Mouse (Mus musculus) neural tube, embryonic 14.5 days (tissue): ENCODE results near the gene Vax1. TPM values are rescaled to one million over a fixed set of nuclear protein-coding genes. Genes with fewer than 3 reads are reported as not detected.

ENCODE experiments used
- ATAC-seq: fragments of 200-750 bp; cut with Nextera tagmentation; 2 replicates; pipeline ENCODE4 v1.8.0; 2017; ENCODE audit warnings: low read depth, mild to moderate bottlenecking, moderate TSS enrichment, moderate library complexity
- H3K27ac ChIP-seq: fragments of 300-500 bp; sonication (generic); 2 replicates; pipeline ENCODE4 v1.5.1; 2014; ENCODE audit warnings: low read depth, mild to moderate bottlenecking, control low read depth, low read length, moderate library complexity, mixed read lengths
- H3K27me3 ChIP-seq: fragments of 300-500 bp; sonication (generic); 2 replicates; pipeline ENCODE4 v1.6.1; 2014; ENCODE audit warnings: low read length; ENCODE audit not compliant: control insufficient read depth, insufficient read depth
- H3K36me3 ChIP-seq: fragments of 300-500 bp; sonication (generic); 2 replicates; pipeline ENCODE4 v1.6.1; 2014; ENCODE audit warnings: low read length, mixed read lengths; ENCODE audit not compliant: control insufficient read depth, insufficient read depth
- H3K4me1 ChIP-seq: fragments of 300-500 bp; sonication (generic); 2 replicates; pipeline ENCODE4 v1.6.1; 2014; ENCODE audit warnings: low read length; ENCODE audit not compliant: control insufficient read depth, insufficient read depth
- H3K4me2 ChIP-seq: fragments of 300-500 bp; sonication (generic); 2 replicates; pipeline ENCODE4 v1.6.1; 2014; ENCODE audit warnings: mild to moderate bottlenecking, low read depth, low read length, control low read depth
- H3K4me3 ChIP-seq: fragments of 300-500 bp; sonication (generic); 2 replicates; pipeline ENCODE4 v1.5.1; 2014; ENCODE audit warnings: low read depth, low read length, control low read depth, mixed read lengths
- H3K9ac ChIP-seq: fragments of 300-500 bp; sonication (generic); replicated peaks from 2 replicates; pipeline ENCODE4 v1.6.1; 2014; ENCODE audit warnings: low read depth, mild to moderate bottlenecking, control low read depth, low read length, mixed read lengths
- H3K9me3 ChIP-seq: fragments of 300-500 bp; sonication (generic); 2 replicates; pipeline ENCODE4 v1.6.1; 2016; ENCODE audit warnings: low read length; ENCODE audit not compliant: control insufficient read depth
- WGBS: fragments of 180-500 bp; shearing (Covaris S2); extraction: QIAGEN DNeasy Blood & Tissue Kit; methylation state at CpG from one replicate; pipeline ENCODE4 v1.1.7; 2014; 5-methylcytosine and 5-hydroxymethylcytosine counted together
- polyA plus RNA-seq: library from polyadenylated mRNA; unstranded; fragments of >200 nt; fragmentation: Nextera tagmentation; extraction: Ambion mirVana; gene quantifications from 2 replicates; pipeline ENCODE4 v1.2.1, GENCODE M21; 2014

Gene Vax1
- polyA plus RNA-seq, 1 experiment from 2014 or later, result not detected

DNA sequence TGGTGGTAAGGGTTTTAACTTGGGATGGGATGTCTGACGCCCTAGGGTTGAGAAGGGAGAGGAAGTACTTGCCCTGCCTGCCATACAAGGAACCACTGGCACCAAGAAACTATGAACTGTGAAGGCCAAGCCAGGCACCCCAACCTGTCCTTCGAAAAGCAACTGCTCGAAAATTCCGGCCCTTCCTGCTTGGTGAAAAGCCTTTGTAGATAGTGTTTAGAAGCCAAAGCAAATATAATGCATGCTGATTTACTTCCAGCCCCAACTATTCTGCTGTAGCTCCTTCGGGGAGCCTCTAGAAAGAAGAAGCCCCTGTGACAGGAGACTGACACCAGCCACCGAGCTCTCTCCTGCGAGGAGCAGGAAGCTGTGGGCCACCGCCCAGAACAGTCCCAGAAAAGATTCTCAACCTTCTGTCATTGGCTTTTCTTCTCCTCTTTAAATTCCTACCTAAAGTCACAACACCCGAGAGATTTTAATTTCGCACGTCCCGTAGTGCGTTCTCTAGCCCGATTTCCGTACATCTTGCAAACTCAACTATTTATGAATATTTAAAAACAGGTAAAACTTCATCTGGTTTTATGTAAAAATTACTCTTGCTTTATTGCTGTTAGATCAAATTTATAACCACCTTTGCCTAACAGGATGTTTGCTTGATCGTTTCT lies 4.8 kb downstream of the Vax1 start:
- no peak for ATAC-seq
- 9% methylated on average over 16 of the region's 16 CpGs for WGBS
- Histone ChIP-seq H3K27ac (no peak overlapping the region), H3K4me3 (no peak overlapping the region), H3K4me1 (peaks cover 6% of the 10 kb centered on the region; the same call in 1 of the 2 replicates), H3K9ac (no peak overlapping the region), H3K9me3 (no peaks in the 10 kb centered on the region), H3K4me2 (no peak overlapping the region), H3K27me3 (peaks cover 71% of the 10 kb centered on the region), H3K36me3 (no peaks in the 10 kb centered on the region)

DNA sequence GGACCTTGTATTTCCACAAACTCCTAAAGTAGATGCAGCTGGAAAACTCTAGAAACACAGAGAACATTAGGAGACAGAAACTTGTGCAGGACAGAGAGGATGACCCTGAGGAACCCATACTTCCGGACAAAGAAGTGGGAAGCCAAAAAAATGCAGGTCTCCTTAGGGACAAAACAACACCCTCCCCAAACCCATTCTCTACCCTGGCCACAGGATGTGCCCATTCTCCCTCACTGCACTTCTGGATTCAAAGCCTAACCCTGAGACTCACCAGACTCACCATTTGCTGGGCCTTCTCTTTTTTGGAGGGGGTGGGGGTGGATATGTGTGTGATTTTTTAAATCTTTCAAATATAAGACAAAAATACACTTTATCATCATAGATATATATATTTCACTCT lies 5.7 kb downstream of the Vax1 start:
- no peak for ATAC-seq
- no peaks in the 10 kb centered on the region for H3K9me3 ChIP-seq
- WGBS, result 4% methylated on average over 1 of the region's 1 CpGs
- no peak overlapping the region for H3K27ac ChIP-seq
- H3K4me2 ChIP-seq, result no peak overlapping the region
- no peak overlapping the region for H3K9ac ChIP-seq
- H3K36me3 ChIP-seq, result no peaks in the 10 kb centered on the region
- H3K4me1 ChIP-seq, result peaks cover 6% of the 10 kb centered on the region; the same call in 1 of the 2 replicates
- no peak overlapping the region for H3K4me3 ChIP-seq
- H3K27me3 ChIP-seq, result peaks cover 65% of the 10 kb centered on the region

DNA sequence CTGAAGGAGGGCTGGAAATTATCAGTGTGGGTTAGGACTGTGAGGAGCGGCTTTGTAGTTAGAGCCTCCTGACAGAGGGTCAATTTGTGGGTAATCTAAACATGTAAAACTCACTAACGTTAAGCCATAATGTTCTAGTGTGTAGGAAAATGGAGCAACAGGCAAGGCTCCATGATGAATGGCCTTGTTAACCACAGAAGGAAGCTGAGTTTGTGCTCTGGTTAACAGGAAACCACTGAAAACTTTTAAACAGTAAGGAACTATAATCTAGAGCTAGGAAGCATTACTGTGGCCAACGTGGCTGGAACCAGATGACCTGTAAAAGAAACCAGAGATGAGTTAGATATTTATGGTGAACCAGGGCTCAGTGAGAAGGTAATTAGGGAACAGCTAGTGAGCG lies 13.2 kb downstream of the Vax1 start:
- WGBS, result 70% methylated on average over 4 of the region's 4 CpGs
- no peak overlapping the region for H3K4me2 ChIP-seq
- ATAC-seq, result no peak

DNA sequence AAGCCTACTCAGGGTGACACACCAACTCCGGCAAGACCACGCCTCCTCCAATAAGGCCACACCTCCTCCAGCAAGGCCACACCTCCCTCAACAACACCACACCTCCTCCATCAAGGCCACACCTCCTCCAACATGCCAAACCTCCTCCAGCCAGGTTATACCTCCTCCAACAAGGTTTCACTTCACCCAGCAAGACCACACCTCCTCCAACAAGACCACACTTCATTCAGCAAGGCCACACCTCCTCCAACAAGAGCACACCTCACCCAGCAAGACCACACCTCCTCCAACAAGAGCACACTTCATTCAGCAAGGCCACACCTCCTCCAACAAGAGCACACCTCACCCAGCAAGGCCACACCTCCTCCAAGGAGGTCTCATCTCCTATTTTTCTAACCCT lies 15.7 kb downstream of the Vax1 start:
- H3K4me3 ChIP-seq, result no peak overlapping the region
- H3K36me3 ChIP-seq, result no peaks in the 10 kb centered on the region
- H3K4me1 ChIP-seq, result no peaks in the 10 kb centered on the region
- no peak overlapping the region for H3K9ac ChIP-seq
- no peak for ATAC-seq
- WGBS, result 81% methylated on average over 2 of the region's 2 CpGs
- H3K27ac ChIP-seq, result no peak overlapping the region
- peaks cover 2% of the 10 kb centered on the region; the same call in 1 of the 2 replicates for H3K27me3 ChIP-seq
- H3K4me2 ChIP-seq, result no peak overlapping the region
- no peaks in the 10 kb centered on the region for H3K9me3 ChIP-seq

More for the DNA sequence above, 13.2 kb downstream of the Vax1 start:
- Histone ChIP-seq H3K36me3 (no peaks in the 10 kb centered on the region), H3K4me1 (no peaks in the 10 kb centered on the region), H3K27ac (no peak overlapping the region), H3K4me3 (no peak overlapping the region), H3K9ac (no peak overlapping the region), H3K27me3 (peaks cover 13% of the 10 kb centered on the region), H3K9me3 (no peaks in the 10 kb centered on the region)

DNA sequence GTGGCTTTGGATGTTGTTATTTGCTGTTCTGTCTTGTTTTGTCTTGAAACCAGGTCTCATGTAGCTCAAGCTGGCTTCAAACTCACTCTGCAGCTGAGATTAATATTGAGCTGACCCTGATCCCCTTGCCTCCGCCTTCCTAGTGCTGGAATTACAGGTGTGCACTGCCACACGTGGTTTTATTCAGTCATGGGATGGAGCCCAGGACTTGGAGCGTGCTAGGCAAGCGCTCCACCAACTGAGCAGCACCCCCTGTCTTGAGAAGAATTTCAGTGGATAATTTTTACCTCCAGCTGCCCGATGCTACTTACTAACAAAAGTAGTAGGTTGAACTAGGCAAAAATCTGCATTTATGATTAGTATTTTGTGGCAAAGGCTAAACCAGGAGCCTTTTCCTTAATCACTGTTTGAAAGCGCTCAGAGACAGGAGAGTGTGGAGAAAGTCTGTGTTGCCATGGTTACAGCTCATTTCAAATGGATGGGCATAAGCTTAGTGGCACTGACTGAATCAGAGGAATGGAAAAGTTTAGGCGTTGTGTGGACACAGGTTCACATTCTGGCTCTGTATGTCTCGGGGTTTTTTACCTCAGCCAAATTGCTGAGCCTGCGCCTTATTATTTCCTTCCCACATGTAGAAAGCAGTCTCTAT lies 24.2 kb downstream of the Vax1 start:
- H3K4me2 ChIP-seq, result no peak overlapping the region
- H3K27ac ChIP-seq, result no peak overlapping the region

DNA sequence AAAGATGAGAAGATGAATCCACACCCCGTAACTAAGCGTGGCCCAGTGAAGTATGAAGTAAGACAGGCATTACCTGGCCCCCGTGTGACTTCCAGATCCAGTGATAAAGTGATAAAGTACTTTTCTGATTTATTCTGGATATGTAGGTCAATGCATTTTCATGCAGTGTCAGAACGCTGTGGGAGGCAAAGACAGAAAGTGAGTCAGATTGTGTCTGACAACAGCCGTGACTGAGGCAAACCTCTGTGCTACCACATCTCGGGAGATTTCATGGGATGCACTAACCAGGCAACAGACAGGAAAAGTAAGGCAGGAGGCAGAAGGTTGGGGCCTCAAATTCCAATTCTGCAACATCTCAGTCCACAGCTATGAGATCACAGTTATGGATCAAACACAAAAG lies 24.8 kb downstream of the Vax1 start:
- no peak overlapping the region for H3K4me2 ChIP-seq
- no peaks in the 10 kb centered on the region for H3K27me3 ChIP-seq
- H3K9me3 ChIP-seq, result no peaks in the 10 kb centered on the region
- no peaks in the 10 kb centered on the region for H3K4me1 ChIP-seq
- no peaks in the 10 kb centered on the region for H3K36me3 ChIP-seq
- H3K27ac ChIP-seq, result no peak overlapping the region
- WGBS, result 81% methylated on average over 6 of the region's 6 CpGs
- H3K9ac ChIP-seq, result no peak overlapping the region
- no peak overlapping the region for H3K4me3 ChIP-seq
- no peak for ATAC-seq

More for the DNA sequence above, 24.2 kb downstream of the Vax1 start:
- Histone ChIP-seq H3K27me3 (no peaks in the 10 kb centered on the region), H3K9ac (no peak overlapping the region), H3K9me3 (no peaks in the 10 kb centered on the region), H3K4me1 (no peaks in the 10 kb centered on the region), H3K4me3 (no peak overlapping the region), H3K36me3 (no peaks in the 10 kb centered on the region)
- 63% methylated on average over 9 of the region's 9 CpGs for WGBS
- no peak for ATAC-seq

DNA sequence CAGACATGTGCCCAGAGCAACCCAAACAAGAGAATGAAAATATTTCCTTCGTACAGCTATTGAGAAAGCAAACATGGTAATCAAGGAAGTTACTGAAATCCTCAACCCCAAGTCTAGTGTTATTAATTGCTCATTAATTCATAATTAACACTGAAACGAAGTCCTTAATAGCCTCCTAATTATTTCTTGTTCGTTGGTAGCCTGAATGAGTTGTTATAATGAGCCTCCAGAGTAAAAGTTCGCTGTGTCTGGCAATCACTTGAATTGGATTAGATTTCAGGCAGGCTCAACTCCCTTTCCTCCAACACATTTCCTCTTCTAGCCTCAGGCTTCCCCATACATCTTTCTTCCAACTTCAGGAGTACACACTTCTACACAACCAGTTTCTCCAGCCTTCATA lies 27.6 kb downstream of the Vax1 start:
- H3K4me3 ChIP-seq, result no peak overlapping the region
- WGBS, result 49% methylated on average over 4 of the region's 4 CpGs
- no peak for ATAC-seq
- H3K27ac ChIP-seq, result no peak overlapping the region
- no peaks in the 10 kb centered on the region for H3K36me3 ChIP-seq
- H3K9ac ChIP-seq, result no peak overlapping the region
- H3K4me1 ChIP-seq, result no peaks in the 10 kb centered on the region
- H3K4me2 ChIP-seq, result no peak overlapping the region
- no peaks in the 10 kb centered on the region for H3K27me3 ChIP-seq
- no peaks in the 10 kb centered on the region for H3K9me3 ChIP-seq

DNA sequence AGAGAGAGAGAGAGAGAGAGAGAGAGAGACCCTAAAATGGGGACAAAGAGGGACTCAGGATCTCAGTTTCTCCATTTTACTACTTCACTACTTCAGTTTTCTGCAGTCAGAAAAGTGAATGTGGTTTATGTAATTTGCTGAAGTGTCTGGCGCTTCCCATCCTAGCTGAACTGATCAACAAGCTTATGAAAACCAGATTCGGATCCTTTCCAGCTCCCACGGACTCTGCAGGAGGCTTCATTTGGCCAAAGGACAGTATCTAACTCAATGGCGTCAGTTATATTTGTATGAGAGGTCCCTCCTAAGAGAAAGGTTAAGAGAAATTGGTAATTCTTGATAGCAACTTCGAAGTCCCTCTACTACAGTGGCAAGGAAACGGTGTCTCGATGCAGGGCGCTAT lies 34.5 kb downstream of the Vax1 start:
- WGBS, result 80% methylated on average over 8 of the region's 8 CpGs

DNA sequence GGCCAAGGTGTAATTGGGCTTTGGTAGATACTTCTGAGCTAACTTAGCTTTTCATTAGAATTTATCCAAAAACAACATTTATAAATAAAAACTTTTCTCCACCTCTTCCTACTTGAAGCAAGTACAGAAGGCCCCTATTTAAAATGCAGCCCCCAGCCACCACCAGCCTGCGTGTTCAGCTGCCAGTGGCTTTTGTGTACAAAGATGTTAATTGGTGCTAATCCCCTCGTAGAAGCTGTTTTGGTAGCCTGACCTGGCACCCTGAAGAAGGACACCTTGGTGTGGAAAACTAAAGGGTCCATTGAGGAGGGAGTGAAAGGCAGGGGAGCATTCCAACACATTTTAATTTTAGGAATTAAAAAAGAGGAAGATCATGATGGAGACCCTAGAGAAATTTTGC lies 34.9 kb downstream of the Vax1 start:
- Histone ChIP-seq H3K9ac (no peak overlapping the region), H3K27me3 (no peaks in the 10 kb centered on the region), H3K9me3 (no peaks in the 10 kb centered on the region), H3K4me2 (no peak overlapping the region), H3K4me1 (no peaks in the 10 kb centered on the region), H3K36me3 (no peaks in the 10 kb centered on the region), H3K4me3 (no peak overlapping the region), H3K27ac (no peak overlapping the region)
- 13% methylated on average over 2 of the region's 2 CpGs for WGBS
- no peak for ATAC-seq

More for the DNA sequence above, 34.5 kb downstream of the Vax1 start:
- Histone ChIP-seq H3K9ac (no peak overlapping the region), H3K9me3 (no peaks in the 10 kb centered on the region), H3K36me3 (no peaks in the 10 kb centered on the region), H3K4me1 (no peaks in the 10 kb centered on the region), H3K4me3 (no peak overlapping the region), H3K4me2 (no peak overlapping the region), H3K27ac (no peak overlapping the region), H3K27me3 (no peaks in the 10 kb centered on the region)
- no peak for ATAC-seq
